In genomic region chr6:117820327-117820726, GRCm38 (mm10) we compare ENCODE assay signal across 15 mouse cellular contexts.
"Had no signal": no experiment of that assay in that cellular context is flagged by ENCODE, and none has a peak within 500 bp of the region (broad histone marks: within the 10 kb centered on the region; RNA-seq: fewer than 3 reads in every experiment).

No protein-coding gene starts in this region.

- H3K36me3 ChIP-seq: kidney, embryonic 15.5 days; limb, embryonic 12.5 days; liver, embryonic 13.5 days; lung, embryonic 15.5 days; midbrain, embryonic 12.5 days had no signal

- ATAC-seq: liver, postnatal 0 days had no signal

- H3K9me3 ChIP-seq: kidney, embryonic 15.5 days; limb, embryonic 12.5 days; liver, embryonic 13.5 days; lung, embryonic 15.5 days; megakaryocyte, embryonic 14.5 days; midbrain, embryonic 12.5 days had no signal

- H3K4me3 ChIP-seq: kidney, embryonic 15.5 days; limb, embryonic 12.5 days; liver, embryonic 13.5 days; lung, embryonic 15.5 days; megakaryocyte, embryonic 14.5 days; midbrain, embryonic 12.5 days had no signal

- H3K9ac ChIP-seq: kidney, embryonic 15.5 days; limb, embryonic 12.5 days; liver, embryonic 13.5 days; liver, postnatal 0 days; lung, embryonic 15.5 days; midbrain, embryonic 12.5 days had no signal

- H3K27ac ChIP-seq: kidney, embryonic 15.5 days; limb, embryonic 12.5 days; liver, embryonic 13.5 days; lung, embryonic 15.5 days; macrophage; midbrain, embryonic 12.5 days; stomach, postnatal 0 days had no signal

- H3K4me1 ChIP-seq: limb, embryonic 12.5 days; liver, embryonic 13.5 days; lung, embryonic 15.5 days; megakaryocyte, embryonic 14.5 days had no signal

- H3K27me3 ChIP-seq: liver, embryonic 13.5 days; lung, embryonic 15.5 days had no signal

- H3K4me2 ChIP-seq: kidney, embryonic 15.5 days; limb, embryonic 12.5 days; liver, embryonic 13.5 days; lung, embryonic 15.5 days; midbrain, embryonic 12.5 days had no signal

- DNase-seq: kidney, adult 2 months; kidney, postnatal 25 days; liver; liver, embryonic 13.5 days; liver, postnatal 0 days; lung, postnatal 14 days; thymus, adult 2 months; thymus, postnatal 25 days had no signal
